Mouse (Mus musculus) spleen, postnatal 36 days (tissue): Measurements from ENCODE around the gene Nucb2.

Source experiments
- DNase-seq, 2 experiments: peaks; one replicate each; pipeline ENCODE4 v3.0.0; 2022; ENCODE audit warnings: low spot score in 2 of 2, mixed read lengths in 1 of 2

Gene Nucb2

GRCm38 (mm10) chr7:116503879-116504817 lies at the start of gene Nucb2:
Gene Nucb2, plus strand, starts transcription at chr7:116504369.
- peak; percentile 97 for DNase-seq

GRCm38 (mm10) chr7:116456964-116457363 lies 47.2 kb upstream of the Nucb2 start:
- DNase-seq, result no peak

- no peak for DNase-seq
Observed at GRCm38 (mm10) chr7:116457391-116457790, 46.8 kb upstream of the Nucb2 start.

GRCm38 (mm10) chr7:116458985-116459441 lies 45.2 kb upstream of the Nucb2 start:
- DNase-seq, result peak; percentile 72 to 79

GRCm38 (mm10) chr7:116462114-116462513 lies 42.1 kb upstream of the Nucb2 start:
- DNase-seq, result no peak

GRCm38 (mm10) chr7:116475836-116476235 lies 28.3 kb upstream of the Nucb2 start:
- DNase-seq, result no peak

GRCm38 (mm10) chr7:116476264-116476663 lies 27.9 kb upstream of the Nucb2 start:
- DNase-seq, result peak; percentile 48 to 60

- DNase-seq, result no peak
Observed at GRCm38 (mm10) chr7:116483106-116483505, 21.1 kb upstream of the Nucb2 start.

GRCm38 (mm10) chr7:116483782-116484181 lies 20.4 kb upstream of the Nucb2 start:
- DNase-seq, result no peak

- DNase-seq, result no peak
Observed at GRCm38 (mm10) chr7:116484213-116484612, 20.0 kb upstream of the Nucb2 start.

GRCm38 (mm10) chr7:116485062-116485601 lies 19.0 kb upstream of the Nucb2 start:
- no peak for DNase-seq

- no peak for DNase-seq
Observed at GRCm38 (mm10) chr7:116491113-116491512, 13.1 kb upstream of the Nucb2 start.

GRCm38 (mm10) chr7:116493267-116494003 lies 10.7 kb upstream of the Nucb2 start:
- no peak for DNase-seq

- no peak for DNase-seq
Observed at GRCm38 (mm10) chr7:116494618-116495017, 9.6 kb upstream of the Nucb2 start.

GRCm38 (mm10) chr7:116496760-116497159 lies 7.4 kb upstream of the Nucb2 start:
- DNase-seq, result no peak

GRCm38 (mm10) chr7:116504818-116505170 lies 625 bp downstream of the Nucb2 start:
- DNase-seq, result peak; percentile 48 to 60

GRCm38 (mm10) chr7:116514030-116514429 lies 9.9 kb downstream of the Nucb2 start:
- peak; percentile 11 to 17 for DNase-seq

GRCm38 (mm10) chr7:116514546-116514945 lies 10.4 kb downstream of the Nucb2 start:
- no peak for DNase-seq

GRCm38 (mm10) chr7:116515059-116515458 lies 10.9 kb downstream of the Nucb2 start:
- no peak for DNase-seq

GRCm38 (mm10) chr7:116515514-116516135 lies 11.5 kb downstream of the Nucb2 start:
- DNase-seq, result no peak

GRCm38 (mm10) chr7:116517240-116517639 lies 13.1 kb downstream of the Nucb2 start:
- DNase-seq, result no peak

GRCm38 (mm10) chr7:116518155-116518554 lies 14.0 kb downstream of the Nucb2 start:
- no peak for DNase-seq
